Mouse (Mus musculus) neutrophil, adult 5-6 weeks (primary cell): ENCODE measurements around the gene Acbd4. TPM values are rescaled to one million over a fixed set of nuclear protein-coding genes. Genes with fewer than 3 reads are reported as not detected.

Experiments
- total RNA-seq: library from RNA; stranded (forward); fragments of 200-1000 nt; gene quantifications from 2 replicates; pipeline ENCODE4 v1.2.3, GENCODE M21; 2017

The Acbd4 gene
- total RNA-seq, 1 experiment from 2014 or later: 21.1 TPM

Other genes starting within 250 kb of the Acbd4 start
- gene Eftud2, start 220.7 kb upstream of the Acbd4 start, total RNA-seq: 49.1 and 60.2 TPM in 2 replicates
- not detected in 2 replicates for gene Ccdc103, start 220.5 kb upstream of the Acbd4 start, total RNA-seq
- not detected in 2 replicates for gene Fam187a, start 216.5 kb upstream of the Acbd4 start, total RNA-seq
- 0.37 TPM in 1 of 2 replicates, not detected in the other for gene Gfap, start 200.8 kb upstream of the Acbd4 start, total RNA-seq
- 0.37 TPM in 1 of 2 replicates, not detected in the other for gene Kif18b, start 176.6 kb upstream of the Acbd4 start, total RNA-seq
- gene C1ql1, start 155.0 kb upstream of the Acbd4 start, total RNA-seq: not detected in 2 replicates
- gene Nmt1, start 73.5 kb upstream of the Acbd4 start, total RNA-seq: 29.8 and 30.0 TPM in 2 replicates
- gene Dcakd, start 73.3 kb upstream of the Acbd4 start, total RNA-seq: 12.0 and 15.5 TPM in 2 replicates
- gene Plcd3, start within 50 bp of the Acbd4 start, total RNA-seq: 0.12 and 0.61 TPM in 2 replicates
- gene Hexim1, start 14.5 kb downstream of the Acbd4 start, total RNA-seq: 103 and 105 TPM in 2 replicates
- 1.1 and 1.5 TPM in 2 replicates for gene Hexim2, start 30.7 kb downstream of the Acbd4 start, total RNA-seq
- 383 and 400 TPM in 2 replicates for gene Fmnl1, start 69.4 kb downstream of the Acbd4 start, total RNA-seq
- gene 1700023F06Rik, start 106.9 kb downstream of the Acbd4 start, total RNA-seq: not detected in 2 replicates
- gene Spata32, start 116.8 kb downstream of the Acbd4 start, total RNA-seq: not detected in 2 replicates
- gene Map3k14, start 165.8 kb downstream of the Acbd4 start, total RNA-seq: 43.5 and 50.7 TPM in 2 replicates